Mouse (Mus musculus) embryonic facial prominence, embryonic 13.5 days (tissue): ENCODE results near the gene Rtn4ip1. TPM values are rescaled to one million over a fixed set of nuclear protein-coding genes. Genes with fewer than 3 reads are reported as not detected.

Source experiments
- ATAC-seq: fragments of 200-750 bp; cut with Nextera tagmentation; 2 replicates; pipeline ENCODE4 v1.8.0; 2017; ENCODE audit warnings: low read depth; ENCODE audit not compliant: insufficient number of reproducible peaks, insufficient read depth, low FRiP score, low TSS enrichment
- H3K27ac ChIP-seq: fragments of 300-500 bp; sonication (generic); 2 replicates; pipeline ENCODE4 v1.5.1; 2015; ENCODE audit warnings: moderate library complexity, mild to moderate bottlenecking, inconsistent platforms
- H3K27me3 ChIP-seq: fragments of 300-500 bp; sonication (generic); 2 replicates; pipeline ENCODE4 v1.6.1; 2015; ENCODE audit warnings: mild to moderate bottlenecking, inconsistent platforms
- H3K36me3 ChIP-seq: fragments of 300-500 bp; sonication (generic); 2 replicates; pipeline ENCODE4 v1.6.1; 2015; ENCODE audit warnings: mild to moderate bottlenecking, inconsistent platforms
- H3K4me1 ChIP-seq: fragments of 300-500 bp; sonication (generic); 2 replicates; pipeline ENCODE4 v1.6.1; 2015; ENCODE audit warnings: inconsistent platforms
- H3K4me2 ChIP-seq: fragments of 300-500 bp; sonication (generic); 2 replicates; pipeline ENCODE4 v1.6.1; 2015; ENCODE audit warnings: moderate library complexity, mild to moderate bottlenecking, inconsistent platforms
- H3K4me3 ChIP-seq: fragments of 300-500 bp; sonication (generic); 2 replicates; pipeline ENCODE4 v1.5.1; 2015; ENCODE audit warnings: mild to moderate bottlenecking, inconsistent platforms
- H3K9ac ChIP-seq: fragments of 300-500 bp; sonication (generic); 2 replicates; pipeline ENCODE4 v1.6.1; 2015; ENCODE audit warnings: mild to moderate bottlenecking, inconsistent platforms
- H3K9me3 ChIP-seq: fragments of 300-500 bp; sonication (generic); 2 replicates; pipeline ENCODE4 v1.6.1; 2016; ENCODE audit warnings: inconsistent platforms
- WGBS: fragments of 180-500 bp; shearing (Covaris S2); methylation state at CpG from one replicate; pipeline ENCODE4 v1.1.7; 2015; ENCODE audit warnings: mixed read lengths; 5-methylcytosine and 5-hydroxymethylcytosine counted together
- polyA plus RNA-seq: library from polyadenylated mRNA; unstranded; fragments of >200 nt; fragmentation: Nextera tagmentation; extraction: Ambion mirVana; gene quantifications from 2 replicates; pipeline ENCODE4 v1.2.1, GENCODE M21; 2015

Rtn4ip1 gene
- polyA plus RNA-seq, 1 experiment from 2014 or later, result 15.3 TPM

- no peaks in the 10 kb centered on the region for H3K36me3 ChIP-seq
- no peaks in the 10 kb centered on the region for H3K4me1 ChIP-seq
- H3K4me3 ChIP-seq, result no peak overlapping the region
- no peaks in the 10 kb centered on the region for H3K27me3 ChIP-seq
- no peak overlapping the region for H3K4me2 ChIP-seq
- 78% methylated on average over 5 of the region's 5 CpGs for WGBS
- no peak overlapping the region for H3K27ac ChIP-seq
- ATAC-seq, result no peak
- no peak overlapping the region for H3K9ac ChIP-seq
- no peaks in the 10 kb centered on the region for H3K9me3 ChIP-seq
These were observed 90.9 kb downstream of the Rtn4ip1 start for GRCm38 (mm10) chr10:43992506-43992905.

GRCm38 (mm10) chr10:43993198-43993597 is 91.6 kb downstream of the Rtn4ip1 start:
- no peaks in the 10 kb centered on the region for H3K4me1 ChIP-seq
- H3K36me3 ChIP-seq, result no peaks in the 10 kb centered on the region
- no peak overlapping the region for H3K4me3 ChIP-seq
- ATAC-seq, result no peak
- H3K9me3 ChIP-seq, result no peaks in the 10 kb centered on the region
- 28% methylated on average over 6 of the region's 6 CpGs for WGBS
- H3K4me2 ChIP-seq, result no peak overlapping the region
- H3K27ac ChIP-seq, result no peak overlapping the region
- no peaks in the 10 kb centered on the region for H3K27me3 ChIP-seq
- H3K9ac ChIP-seq, result no peak overlapping the region

DNA sequence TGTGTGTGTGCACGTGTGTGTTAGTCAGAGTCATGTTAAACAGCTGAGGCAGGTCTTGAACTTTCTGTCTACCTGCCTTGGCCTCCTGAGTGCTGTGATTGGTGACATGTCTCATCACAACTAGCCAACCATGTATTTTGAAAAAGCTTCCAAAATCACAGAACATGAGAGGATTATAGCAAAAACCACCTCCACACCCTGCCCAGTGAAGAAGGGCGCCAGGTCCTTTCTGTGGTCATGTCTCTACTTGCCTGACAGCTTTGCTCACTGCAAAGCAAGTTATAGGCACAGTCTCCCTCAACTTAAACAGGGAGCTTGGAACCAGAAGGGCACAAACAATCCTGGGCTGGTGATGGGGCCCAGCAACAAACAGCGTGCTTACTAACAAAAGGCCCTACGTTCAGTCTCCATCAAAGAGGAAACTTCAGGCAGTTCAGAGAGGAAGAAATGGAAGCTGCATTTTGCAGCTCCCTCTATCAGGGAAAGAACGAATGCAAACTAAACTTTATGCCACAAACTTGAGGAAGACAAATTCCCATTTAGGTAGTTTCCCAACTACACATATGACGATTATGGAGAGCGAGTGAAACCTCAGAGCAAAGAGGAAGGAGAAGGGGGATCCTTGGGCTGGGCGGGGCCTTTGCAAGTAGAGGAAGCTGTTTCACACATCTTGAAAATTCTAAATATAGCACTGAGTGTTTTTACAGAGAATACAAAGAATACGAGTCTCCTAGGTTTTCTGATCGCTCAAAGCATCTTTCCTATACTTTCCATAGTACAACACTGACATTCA is 94.4 kb downstream of the Rtn4ip1 start:
- Histone ChIP-seq H3K9ac (no peak overlapping the region), H3K4me2 (no peak overlapping the region), H3K4me3 (no peak overlapping the region), H3K27me3 (peaks cover 8% of the 10 kb centered on the region), H3K9me3 (no peaks in the 10 kb centered on the region), H3K36me3 (no peaks in the 10 kb centered on the region), H3K27ac (no peak overlapping the region), H3K4me1 (no peaks in the 10 kb centered on the region)
- ATAC-seq, result no peak
- WGBS, result 76% methylated on average over 10 of the region's 10 CpGs

DNA sequence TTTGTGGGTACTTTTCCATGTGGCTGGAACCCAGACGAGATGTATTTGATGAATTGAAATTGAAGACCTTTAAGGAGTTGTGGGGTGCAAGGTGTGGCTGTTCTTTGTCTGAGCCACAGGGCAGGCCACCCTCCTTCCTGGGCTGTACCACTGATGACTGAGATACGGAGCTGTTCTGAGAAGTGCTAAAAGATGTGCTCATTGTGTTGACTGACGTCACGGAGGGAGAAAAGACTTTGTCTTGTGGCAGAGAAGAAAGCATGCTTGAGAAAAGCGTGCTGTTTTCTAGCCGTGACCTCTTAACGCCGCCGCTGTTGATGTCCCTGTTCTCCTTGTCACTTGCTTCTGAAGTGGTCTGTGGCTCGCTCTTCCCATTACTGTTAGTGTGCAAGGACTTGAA is 95.7 kb downstream of the Rtn4ip1 start:
- H3K27ac ChIP-seq, result no peak overlapping the region
- no peak overlapping the region for H3K4me3 ChIP-seq
- no peak overlapping the region for H3K9ac ChIP-seq
- no peaks in the 10 kb centered on the region for H3K4me1 ChIP-seq
- no peaks in the 10 kb centered on the region for H3K9me3 ChIP-seq
- H3K4me2 ChIP-seq, result no peak overlapping the region
- ATAC-seq, result no peak
- H3K36me3 ChIP-seq, result no peaks in the 10 kb centered on the region
- 81% methylated on average over 10 of the region's 10 CpGs for WGBS
- peaks cover 20% of the 10 kb centered on the region for H3K27me3 ChIP-seq

DNA sequence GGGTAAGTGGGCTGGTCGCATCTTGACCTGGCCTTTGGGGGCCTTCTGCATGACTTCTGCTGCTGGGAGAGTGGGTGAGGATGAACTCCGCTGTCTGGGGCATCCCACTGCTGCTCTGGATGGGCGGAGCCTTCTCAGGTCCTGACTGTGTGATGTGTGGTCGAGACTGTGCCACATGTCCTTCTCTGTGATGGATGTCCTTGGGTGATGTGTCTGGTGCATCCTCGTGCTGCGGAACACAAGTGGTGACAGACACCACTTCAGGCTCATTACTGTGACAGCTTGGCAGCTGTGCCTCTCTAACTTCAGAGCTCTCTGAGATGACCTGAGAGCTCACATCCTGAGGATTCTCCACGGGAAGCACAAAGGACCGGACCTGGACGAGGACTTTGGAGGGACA is 96.4 kb downstream of the Rtn4ip1 start:
- Histone ChIP-seq H3K4me2 (no peak overlapping the region), H3K4me1 (peaks cover 5% of the 10 kb centered on the region; the same call in 1 of the 2 replicates), H3K4me3 (no peak overlapping the region), H3K27ac (no peak overlapping the region), H3K9me3 (no peaks in the 10 kb centered on the region), H3K9ac (no peak overlapping the region), H3K27me3 (peaks cover 28% of the 10 kb centered on the region), H3K36me3 (no peaks in the 10 kb centered on the region)
- WGBS, result 77% methylated on average over 9 of the region's 9 CpGs
- no peak for ATAC-seq

DNA sequence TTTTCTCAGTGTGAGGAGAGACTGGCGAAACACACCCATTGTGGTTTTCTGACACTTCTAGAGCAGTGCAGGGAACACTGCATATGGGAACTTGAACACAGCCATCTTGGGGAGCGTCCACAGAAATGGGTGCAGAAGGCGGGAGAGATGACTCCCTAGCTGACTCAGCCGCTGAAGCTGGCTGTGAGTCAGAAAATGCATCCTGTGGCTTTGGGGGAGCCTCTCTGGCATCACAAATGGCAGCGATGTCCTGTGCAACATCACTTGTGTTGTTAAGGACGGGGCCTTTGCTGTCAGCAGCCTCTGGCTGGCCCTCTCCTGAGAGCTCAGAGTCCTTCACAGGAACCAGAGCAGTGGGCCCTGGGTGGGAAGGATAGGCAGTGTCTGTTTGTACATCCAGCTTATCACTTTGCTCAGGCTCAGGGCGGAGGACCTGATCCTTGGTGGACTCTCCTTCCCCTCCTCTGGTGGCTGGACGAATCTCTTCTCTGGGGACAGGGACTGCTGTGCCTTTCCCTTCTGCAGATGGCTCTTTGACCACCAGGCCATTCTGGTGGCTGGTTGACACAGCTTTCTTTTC is 97.0 kb downstream of the Rtn4ip1 start:
- H3K27me3 ChIP-seq, result peaks cover 33% of the 10 kb centered on the region
- no peaks in the 10 kb centered on the region for H3K9me3 ChIP-seq
- H3K4me1 ChIP-seq, result peaks cover 10% of the 10 kb centered on the region
- H3K27ac ChIP-seq, result no peak overlapping the region
- WGBS, result 78% methylated on average over 8 of the region's 8 CpGs
- no peak overlapping the region for H3K9ac ChIP-seq
- no peak overlapping the region for H3K4me2 ChIP-seq
- H3K4me3 ChIP-seq, result no peak overlapping the region
- ATAC-seq, result no peak
- H3K36me3 ChIP-seq, result no peaks in the 10 kb centered on the region

DNA sequence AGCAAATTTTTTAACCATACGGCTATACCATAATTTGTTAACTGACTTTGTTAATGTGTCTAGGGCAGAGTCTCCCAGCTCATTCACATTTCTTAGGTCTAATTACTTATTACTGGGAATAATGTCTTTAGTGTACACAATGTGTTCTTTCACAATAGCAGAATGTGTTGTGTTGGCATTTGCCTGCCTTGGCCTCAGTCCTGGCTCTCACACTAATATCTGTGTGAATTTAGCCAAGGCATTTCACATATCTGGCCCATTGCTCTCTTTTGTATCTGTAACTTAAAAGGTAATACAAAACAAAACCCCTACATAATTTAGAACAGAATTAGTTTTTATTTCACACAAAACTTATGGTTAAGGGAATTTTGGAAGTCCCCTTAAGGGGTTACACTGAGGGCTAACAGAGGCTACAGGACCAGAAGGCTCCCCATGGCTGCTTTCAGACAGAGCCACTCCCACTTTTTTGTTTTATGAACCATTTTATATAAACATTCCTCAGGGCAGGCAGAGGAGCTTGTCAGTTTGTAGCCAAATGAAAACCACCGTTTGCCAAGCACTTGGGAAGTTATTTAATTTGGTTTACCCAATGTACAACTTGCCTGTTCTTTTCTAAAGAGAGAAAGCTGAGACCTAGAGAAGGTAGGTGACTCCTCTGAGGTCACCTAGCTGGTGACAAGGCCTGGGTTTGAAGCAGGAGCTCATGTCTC is 98.7 kb downstream of the Rtn4ip1 start:
- WGBS, result 52% methylated on average over 2 of the region's 2 CpGs
- Histone ChIP-seq H3K27me3 (peaks cover 51% of the 10 kb centered on the region), H3K4me3 (no peak overlapping the region), H3K4me2 (no peak overlapping the region), H3K4me1 (peaks cover 24% of the 10 kb centered on the region), H3K9ac (no peak overlapping the region), H3K36me3 (no peaks in the 10 kb centered on the region), H3K9me3 (no peaks in the 10 kb centered on the region), H3K27ac (no peak overlapping the region)
- ATAC-seq, result no peak

GRCm38 (mm10) chr10:44002004-44002940 is 100.7 kb downstream of the Rtn4ip1 start:
- no peaks in the 10 kb centered on the region for H3K36me3 ChIP-seq
- WGBS, result 12% methylated on average over 14 of the region's 14 CpGs
- no peak overlapping the region for H3K4me3 ChIP-seq
- ATAC-seq, result no peak
- H3K9me3 ChIP-seq, result no peaks in the 10 kb centered on the region
- H3K9ac ChIP-seq, result no peak overlapping the region
- peaks cover 70% of the 10 kb centered on the region for H3K27me3 ChIP-seq
- no peak overlapping the region for H3K27ac ChIP-seq
- H3K4me2 ChIP-seq, result no peak overlapping the region
- H3K4me1 ChIP-seq, result peaks cover 35% of the 10 kb centered on the region

GRCm38 (mm10) chr10:44002995-44003524 is 101.5 kb downstream of the Rtn4ip1 start:
- Histone ChIP-seq H3K4me3 (peak overlapping the region; percentile 64), H3K4me2 (peak overlapping the region; percentile 78), H3K9ac (peak overlapping the region; percentile 69), H3K4me1 (peaks cover 35% of the 10 kb centered on the region), H3K27me3 (peaks cover 73% of the 10 kb centered on the region), H3K9me3 (no peaks in the 10 kb centered on the region), H3K36me3 (no peaks in the 10 kb centered on the region), H3K27ac (no peak overlapping the region)
- no peak for ATAC-seq
- WGBS, result 3% methylated on average over 11 of the region's 11 CpGs

GRCm38 (mm10) chr10:44003551-44004151 is 102.0 kb downstream of the Rtn4ip1 start:
- no peak overlapping the region for H3K27ac ChIP-seq

More at GRCm38 (mm10) chr10:44003551-44004151, 102.0 kb downstream of the Rtn4ip1 start:
- peaks cover 35% of the 10 kb centered on the region for H3K4me1 ChIP-seq
- H3K9me3 ChIP-seq, result no peaks in the 10 kb centered on the region
- peak overlapping the region; percentile 64 for H3K4me3 ChIP-seq
- under 1% methylated on average over 68 of the region's 68 CpGs for WGBS
- H3K4me2 ChIP-seq, result peak overlapping the region; percentile 78
- no peak for ATAC-seq
- peaks cover 75% of the 10 kb centered on the region for H3K27me3 ChIP-seq
- H3K9ac ChIP-seq, result peak overlapping the region; percentile 69
- H3K36me3 ChIP-seq, result no peaks in the 10 kb centered on the region
